Mouse (Mus musculus) neural tube, embryonic 11.5 days (tissue): ENCODE results near the gene Cpne9. TPM values are rescaled to one million over a fixed set of nuclear protein-coding genes. Genes with fewer than 3 reads are reported as not detected.

Experiments
- ATAC-seq: fragments of 200-750 bp; cut with Nextera tagmentation; 2 replicates; pipeline ENCODE4 v1.8.0; 2017; ENCODE audit warnings: moderate number of reproducible peaks, mild to moderate bottlenecking, moderate TSS enrichment, moderate library complexity; ENCODE audit not compliant: insufficient read depth, low FRiP score, low TSS enrichment
- DNase-seq: peaks from one replicate; pipeline ENCODE4 v3.0.0-alpha.2; 2015; ENCODE audit warnings: low spot score
- H3K27ac ChIP-seq: fragments of 300-500 bp; sonication (generic); 2 replicates; pipeline ENCODE4 v1.5.1; 2014; ENCODE audit warnings: low read depth, mild to moderate bottlenecking, low read length
- H3K27me3 ChIP-seq: fragments of 300-500 bp; sonication (generic); 2 replicates; pipeline ENCODE4 v1.6.1; 2014; ENCODE audit warnings: mild to moderate bottlenecking, low read length, mixed read lengths; ENCODE audit not compliant: control insufficient read depth, insufficient read depth
- H3K36me3 ChIP-seq: fragments of 300-500 bp; sonication (generic); 2 replicates; pipeline ENCODE4 v1.6.1; 2014; ENCODE audit warnings: mild to moderate bottlenecking, low read length, moderate library complexity, mixed read lengths; ENCODE audit not compliant: control insufficient read depth, insufficient read depth
- H3K4me1 ChIP-seq: fragments of 300-500 bp; sonication (generic); 2 replicates; pipeline ENCODE4 v1.6.1; 2014; ENCODE audit warnings: low read length, mixed read lengths; ENCODE audit not compliant: control insufficient read depth, insufficient read depth
- H3K4me2 ChIP-seq: fragments of 300-500 bp; sonication (generic); 2 replicates; pipeline ENCODE4 v1.6.1; 2014; ENCODE audit warnings: low read depth, mild to moderate bottlenecking, moderate library complexity
- H3K4me3 ChIP-seq: fragments of 300-500 bp; sonication (generic); 2 replicates; pipeline ENCODE4 v1.5.1; 2014; ENCODE audit warnings: low read depth, low read length
- H3K9ac ChIP-seq: fragments of 300-500 bp; sonication (generic); 2 replicates; pipeline ENCODE4 v1.6.1; 2014; ENCODE audit warnings: mild to moderate bottlenecking, low read length
- H3K9me3 ChIP-seq: fragments of 300-500 bp; sonication (generic); 2 replicates; pipeline ENCODE4 v1.6.1; 2016; ENCODE audit warnings: low read length; ENCODE audit not compliant: control insufficient read depth
- WGBS: fragments of 180-500 bp; shearing (Covaris S2); extraction: QIAGEN DNeasy Blood & Tissue Kit; methylation state at CpG from one replicate; pipeline ENCODE4 v1.1.7; 2014; 5-methylcytosine and 5-hydroxymethylcytosine counted together
- polyA plus RNA-seq: library from polyadenylated mRNA; unstranded; fragments of >200 nt; fragmentation: Nextera tagmentation; extraction: Ambion mirVana; gene quantifications from 2 replicates; pipeline ENCODE4 v1.2.1, GENCODE M21; 2014

The Cpne9 gene
- polyA plus RNA-seq, 1 experiment from 2014 or later: 0.08 TPM

- no peaks in the 10 kb centered on the region for H3K27me3 ChIP-seq
- H3K4me1 ChIP-seq: no peaks in the 10 kb centered on the region
Observed at GRCm38 (mm10) chr6:113254899-113255298, 27.2 kb upstream of the Cpne9 start.

GRCm38 (mm10) chr6:113261174-113261858 is 20.8 kb upstream of the Cpne9 start:
- no peak for DNase-seq
- Histone ChIP-seq H3K4me1 (no peaks in the 10 kb centered on the region), H3K36me3 (peaks cover 8% of the 10 kb centered on the region), H3K9ac (no peak overlapping the region), H3K27ac (no peak overlapping the region), H3K4me2 (no peak overlapping the region), H3K4me3 (no peak overlapping the region), H3K27me3 (no peaks in the 10 kb centered on the region), H3K9me3 (no peaks in the 10 kb centered on the region)
- 86% methylated on average over 8 of the region's 8 CpGs for WGBS
- ATAC-seq: no peak

More at GRCm38 (mm10) chr6:113254899-113255298, 27.2 kb upstream of the Cpne9 start:
- H3K36me3 ChIP-seq: peaks cover 10% of the 10 kb centered on the region; the same call in 1 of the 2 replicates
- no peaks in the 10 kb centered on the region for H3K9me3 ChIP-seq
- H3K27ac ChIP-seq: no peak overlapping the region
- H3K9ac ChIP-seq: no peak overlapping the region
- no peak for DNase-seq
- no peak overlapping the region for H3K4me3 ChIP-seq
- no peak overlapping the region for H3K4me2 ChIP-seq
- ATAC-seq: no peak

GRCm38 (mm10) chr6:113263531-113263930 is 18.6 kb upstream of the Cpne9 start:
- ATAC-seq (no peak), DNase-seq (no peak)
- Histone ChIP-seq H3K4me3 (no peak overlapping the region), H3K27ac (no peak overlapping the region), H3K4me1 (no peaks in the 10 kb centered on the region), H3K9ac (no peak overlapping the region), H3K9me3 (no peaks in the 10 kb centered on the region), H3K36me3 (peaks cover 8% of the 10 kb centered on the region), H3K27me3 (no peaks in the 10 kb centered on the region), H3K4me2 (no peak overlapping the region)
- WGBS: 85% methylated on average over 6 of the region's 6 CpGs

- Histone ChIP-seq H3K4me2 (no peak overlapping the region), H3K9me3 (no peaks in the 10 kb centered on the region), H3K27me3 (no peaks in the 10 kb centered on the region), H3K9ac (no peak overlapping the region), H3K27ac (no peak overlapping the region), H3K4me1 (no peaks in the 10 kb centered on the region), H3K36me3 (peaks cover 8% of the 10 kb centered on the region), H3K4me3 (no peak overlapping the region)
- no peak for ATAC-seq
- 95% methylated on average over 8 of the region's 8 CpGs for WGBS
- no peak for DNase-seq
Observed at GRCm38 (mm10) chr6:113264429-113264828, 17.7 kb upstream of the Cpne9 start.

- H3K4me1 ChIP-seq: no peaks in the 10 kb centered on the region
- WGBS: 87% methylated on average over 7 of the region's 7 CpGs
- DNase-seq (no peak), ATAC-seq (no peak)
- no peak overlapping the region for H3K4me2 ChIP-seq
- no peak overlapping the region for H3K27ac ChIP-seq
- H3K9ac ChIP-seq: no peak overlapping the region
- H3K9me3 ChIP-seq: no peaks in the 10 kb centered on the region
- H3K36me3 ChIP-seq: peaks cover 16% of the 10 kb centered on the region
- H3K27me3 ChIP-seq: no peaks in the 10 kb centered on the region
- no peak overlapping the region for H3K4me3 ChIP-seq
Observed at GRCm38 (mm10) chr6:113266996-113267655, 15.0 kb upstream of the Cpne9 start.

- Histone ChIP-seq H3K27ac (no peak overlapping the region), H3K9me3 (no peaks in the 10 kb centered on the region), H3K4me2 (no peak overlapping the region), H3K27me3 (no peaks in the 10 kb centered on the region), H3K4me1 (no peaks in the 10 kb centered on the region), H3K4me3 (no peak overlapping the region), H3K36me3 (peaks cover 13% of the 10 kb centered on the region), H3K9ac (no peak overlapping the region)
- DNase-seq (no peak), ATAC-seq (no peak)
- 93% methylated on average over 1 of the region's 1 CpGs for WGBS
Observed at GRCm38 (mm10) chr6:113267988-113268387, 14.1 kb upstream of the Cpne9 start.

- no peak overlapping the region for H3K4me2 ChIP-seq
- WGBS: 87% methylated on average over 3 of the region's 3 CpGs
- H3K36me3 ChIP-seq: peaks cover 15% of the 10 kb centered on the region
- H3K4me1 ChIP-seq: no peaks in the 10 kb centered on the region
- H3K4me3 ChIP-seq: no peak overlapping the region
- H3K27ac ChIP-seq: no peak overlapping the region
- H3K9me3 ChIP-seq: no peaks in the 10 kb centered on the region
- DNase-seq (no peak), ATAC-seq (no peak)
- H3K9ac ChIP-seq: no peak overlapping the region
- no peaks in the 10 kb centered on the region for H3K27me3 ChIP-seq
Observed at GRCm38 (mm10) chr6:113272365-113272764, 9.7 kb upstream of the Cpne9 start.

- Histone ChIP-seq H3K9me3 (no peaks in the 10 kb centered on the region), H3K4me2 (no peak overlapping the region), H3K27ac (no peak overlapping the region), H3K4me3 (no peak overlapping the region), H3K36me3 (peaks cover 6% of the 10 kb centered on the region; the same call in 1 of the 2 replicates), H3K4me1 (no peaks in the 10 kb centered on the region), H3K9ac (no peak overlapping the region), H3K27me3 (0 out of 2 replicates have a peak, but pooled peaks cover 3% of the 10 kb centered on the region)
- no peak for ATAC-seq
- WGBS: 85% methylated on average over 4 of the region's 4 CpGs
- DNase-seq: no peak
Observed at GRCm38 (mm10) chr6:113276846-113277245, 5.3 kb upstream of the Cpne9 start.

- WGBS: 67% methylated on average over 6 of the region's 6 CpGs
- Histone ChIP-seq H3K9me3 (no peaks in the 10 kb centered on the region), H3K27ac (no peak overlapping the region), H3K36me3 (no peaks in the 10 kb centered on the region), H3K4me1 (no peaks in the 10 kb centered on the region), H3K4me3 (no peak overlapping the region), H3K4me2 (no peak overlapping the region), H3K9ac (no peak overlapping the region), H3K27me3 (peaks cover 26% of the 10 kb centered on the region)
- ATAC-seq: no peak
- no peak for DNase-seq
Observed at GRCm38 (mm10) chr6:113281676-113282075, 431 bp upstream of the Cpne9 start.
